Mouse (Mus musculus): ENCODE measurements at regions not wholly inside any gene's neighbourhood (a gene's known extent, or its start where the extent isn't known, plus 50 kb on each side); places are given as distances from the start of the nearest gene placed in this dataset.

DNA sequence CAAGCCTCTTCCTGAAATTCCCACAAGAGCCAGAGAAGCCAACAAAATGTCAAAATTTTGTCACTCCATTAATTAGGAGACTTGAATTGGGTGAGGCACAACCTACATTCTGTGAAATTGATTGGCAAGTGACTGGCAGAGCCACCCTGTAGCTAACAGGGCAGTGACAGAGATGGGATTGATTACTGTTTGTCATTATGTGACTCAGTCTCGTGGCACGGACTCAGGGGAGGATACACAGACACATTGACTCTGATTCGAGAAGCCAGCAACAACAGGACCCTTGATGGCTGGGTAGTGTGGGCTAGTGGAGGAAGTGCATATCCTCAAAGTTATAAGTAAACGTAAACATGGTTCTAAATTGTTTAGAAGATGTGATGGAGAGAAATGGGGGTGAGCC, 445.8 kb upstream of the Pkn2 start:
- TF ChIP-seq CTCF (IDR thresholded peaks at IDR 0.05), result no peak
- TF ChIP-seq EP300 (IDR thresholded peaks at IDR 0.05), result no peak

All from lung, postnatal 0 days (tissue).